Mouse (Mus musculus) liver, postnatal 0 days (tissue): Measurements from ENCODE around the gene Zfp661. TPM values are rescaled to one million over a fixed set of nuclear protein-coding genes. Genes with fewer than 3 reads are reported as not detected.

Experiments
- ATAC-seq: fragments of 200-750 bp; cut with Nextera tagmentation; 2 replicates; pipeline ENCODE4 v1.8.0; 2017; ENCODE audit warnings: mild to moderate bottlenecking, moderate library complexity
- DNase-seq: peaks from one replicate; pipeline ENCODE4 v3.0.0-alpha.2; 2016
- H3K27ac ChIP-seq: fragments of 300-500 bp; sonication (generic); 2 replicates; pipeline ENCODE4 v1.5.1; 2014; ENCODE audit warnings: antibody characterized with exemption, moderate library complexity, mild to moderate bottlenecking, low read depth
- H3K27me3 ChIP-seq: fragments of 300-500 bp; sonication (generic); 2 replicates; pipeline ENCODE4 v1.6.1; 2014; ENCODE audit warnings: low read length, control low read depth, mixed read lengths; ENCODE audit not compliant: insufficient read depth
- H3K36me3 ChIP-seq: fragments of 300-500 bp; sonication (generic); replicated peaks from 2 replicates; pipeline ENCODE4 v1.6.1; 2014; ENCODE audit warnings: mild to moderate bottlenecking, control low read depth, low read length, moderate library complexity, mixed read lengths; ENCODE audit not compliant: insufficient read depth
- H3K4me1 ChIP-seq: fragments of 300-500 bp; sonication (generic); 2 replicates; pipeline ENCODE4 v1.6.1; 2014; ENCODE audit warnings: antibody characterized with exemption, mild to moderate bottlenecking, control low read depth; ENCODE audit not compliant: insufficient read depth
- H3K4me2 ChIP-seq: fragments of 300-500 bp; sonication (generic); 2 replicates; pipeline ENCODE4 v1.6.1; 2014; ENCODE audit warnings: low read depth, mild to moderate bottlenecking, low read length, moderate library complexity, mixed read lengths
- H3K4me3 ChIP-seq: fragments of 300-500 bp; sonication (generic); 2 replicates; pipeline ENCODE4 v1.5.1; 2014; ENCODE audit warnings: low read depth, low read length
- H3K9ac ChIP-seq: fragments of 300-500 bp; sonication (generic); replicated peaks from 2 replicates; pipeline ENCODE4 v1.6.1; 2014; ENCODE audit warnings: mild to moderate bottlenecking, moderate library complexity
- H3K9me3 ChIP-seq: fragments of 300-500 bp; sonication (generic); 2 replicates; pipeline ENCODE4 v1.6.1; 2016; ENCODE audit warnings: mild to moderate bottlenecking, control low read depth, low read length, mixed read lengths
- CTCF ChIP-seq: sonication (generic); IDR thresholded peaks from 2 replicates; pipeline ENCODE4 v1.5.1; 2016; ENCODE audit warnings: antibody characterized with exemption, low read depth
- EP300 ChIP-seq: IDR thresholded peaks from 2 replicates; pipeline ENCODE4 v1.6.1; 2016; ENCODE audit warnings: antibody characterized with exemption, low read depth, mild to moderate bottlenecking
- WGBS: fragments of 180-500 bp; shearing (Covaris S2); extraction: QIAGEN DNeasy Blood & Tissue Kit; methylation state at CpG from one replicate; pipeline ENCODE4 v1.1.7; 2014; ENCODE audit not compliant: insufficient replicate concordance; 5-methylcytosine and 5-hydroxymethylcytosine counted together
- polyA plus RNA-seq: library from polyadenylated mRNA; unstranded; fragments of >200 nt; fragmentation: Nextera tagmentation; extraction: Ambion mirVana; gene quantifications from 2 replicates; pipeline ENCODE4 v1.2.1, GENCODE M21; 2015

The Zfp661 gene
- polyA plus RNA-seq, 1 experiment from 2014 or later, result 1.7 TPM

GRCm38 (mm10) chr2:127530418-127530817, 56.5 kb downstream of the Zfp661 start:
- 53% methylated on average over 3 of the region's 3 CpGs for WGBS
- Histone ChIP-seq H3K4me3 (no peak overlapping the region), H3K27ac (no peak overlapping the region), H3K4me1 (no peaks in the 10 kb centered on the region), H3K9me3 (no peaks in the 10 kb centered on the region), H3K27me3 (no peaks in the 10 kb centered on the region), H3K36me3 (no peaks in the 10 kb centered on the region), H3K4me2 (no peak overlapping the region), H3K9ac (no peak overlapping the region)
- no peak for DNase-seq
- no peak for TF ChIP-seq CTCF
- no peak for TF ChIP-seq EP300
- no peak for ATAC-seq

DNA sequence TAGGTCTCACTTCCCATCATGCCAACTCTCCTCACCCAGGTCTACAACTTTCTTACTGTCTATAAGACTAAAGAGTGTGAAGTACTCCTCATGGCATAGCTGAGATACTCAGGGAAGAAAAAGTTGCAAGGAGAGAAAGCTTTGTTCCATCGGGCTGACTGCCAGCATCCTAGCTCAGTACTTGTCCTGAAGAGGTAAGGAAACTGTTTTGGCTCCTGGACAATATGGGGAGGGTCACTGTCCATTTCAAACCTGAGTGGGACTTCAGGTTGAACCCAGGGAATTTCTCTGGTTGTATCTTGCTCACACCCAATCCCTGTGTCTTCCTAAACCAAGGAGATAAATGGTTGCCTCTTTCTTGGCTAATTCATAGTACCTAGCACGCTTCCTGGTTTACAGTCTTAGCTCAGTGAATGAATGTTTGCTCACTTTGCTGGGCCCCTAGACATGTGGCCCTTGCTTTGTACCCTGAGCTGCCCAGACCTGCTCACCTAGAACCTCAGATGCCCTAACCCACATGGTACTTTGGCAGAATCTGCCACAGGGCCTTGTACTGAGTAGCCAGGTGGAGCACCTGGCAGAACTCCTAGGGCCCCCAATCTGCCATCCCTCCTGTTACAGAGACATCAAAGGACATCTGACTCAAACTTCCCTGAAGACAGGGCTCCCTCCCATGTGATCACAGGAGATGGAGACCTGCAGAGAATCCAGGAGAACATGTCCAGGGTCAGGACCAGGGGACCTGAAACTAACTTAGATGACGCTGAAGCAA, 61.7 kb downstream of the Zfp661 start:
- DNase-seq (no peak), ATAC-seq (no peak)
- TF ChIP-seq EP300 (no peak), CTCF (no peak)
- H3K4me1 ChIP-seq, result peaks cover 12% of the 10 kb centered on the region
- no peaks in the 10 kb centered on the region for H3K36me3 ChIP-seq
- no peak overlapping the region for H3K9ac ChIP-seq
- H3K9me3 ChIP-seq, result no peaks in the 10 kb centered on the region
- 0 out of 2 replicates have a peak, but pooled peaks cover 3% of the 10 kb centered on the region for H3K27me3 ChIP-seq
- H3K27ac ChIP-seq, result no peak overlapping the region
- 65% methylated on average over 3 of the region's 3 CpGs for WGBS
- no peak overlapping the region for H3K4me3 ChIP-seq
- no peak overlapping the region for H3K4me2 ChIP-seq

Other genes with a start within 250 kb of the Zfp661 start
- not detected in 2 replicates for gene Astl, start 248.5 kb downstream of the Zfp661 start, polyA plus RNA-seq
- gene Adra2b, start 223.9 kb downstream of the Zfp661 start, polyA plus RNA-seq, result 4.7 and 4.8 TPM in 2 replicates
- 0.46 and 0.51 TPM in 2 replicates for gene Gpat2, start 161.9 kb downstream of the Zfp661 start, polyA plus RNA-seq
- 14.7 and 16.9 TPM in 2 replicates for gene Fahd2a, start 142.5 kb downstream of the Zfp661 start, polyA plus RNA-seq
- gene Kcnip3, start 65.0 kb downstream of the Zfp661 start, polyA plus RNA-seq, result 0.23 and 0.43 TPM in 2 replicates
- not detected in 2 replicates for gene Prom2, start 45.6 kb downstream of the Zfp661 start, polyA plus RNA-seq
- gene Mrps5, start 128 bp upstream of the Zfp661 start, polyA plus RNA-seq, result 76.3 and 81.5 TPM in 2 replicates
- 0.23 and 0.24 TPM in 2 replicates for gene Mal, start 69.6 kb upstream of the Zfp661 start, polyA plus RNA-seq
- 0.05 and 0.08 TPM in 2 replicates for gene Mall, start 142.8 kb upstream of the Zfp661 start, polyA plus RNA-seq
- 3.9 and 4.4 TPM in 2 replicates for gene Nphp1, start 201.8 kb upstream of the Zfp661 start, polyA plus RNA-seq
- 22.8 and 25.7 TPM in 2 replicates for gene Mtln, start 205.4 kb upstream of the Zfp661 start, polyA plus RNA-seq
- 7.8 and 9.5 TPM in 2 replicates for gene Bub1, start 244.8 kb upstream of the Zfp661 start, polyA plus RNA-seq